Mouse (Mus musculus): ENCODE data around the gene Cdk15. TPM values are rescaled to one million over a fixed set of nuclear protein-coding genes. Genes with fewer than 3 reads are reported as not detected.
A peak's percentile ranks its signal among the peaks of the same experiment; 100 is the strongest.

Gene Cdk15
- polyA plus RNA-seq, 1 experiment from 2014 or later = 0.57 TPM

DNA sequence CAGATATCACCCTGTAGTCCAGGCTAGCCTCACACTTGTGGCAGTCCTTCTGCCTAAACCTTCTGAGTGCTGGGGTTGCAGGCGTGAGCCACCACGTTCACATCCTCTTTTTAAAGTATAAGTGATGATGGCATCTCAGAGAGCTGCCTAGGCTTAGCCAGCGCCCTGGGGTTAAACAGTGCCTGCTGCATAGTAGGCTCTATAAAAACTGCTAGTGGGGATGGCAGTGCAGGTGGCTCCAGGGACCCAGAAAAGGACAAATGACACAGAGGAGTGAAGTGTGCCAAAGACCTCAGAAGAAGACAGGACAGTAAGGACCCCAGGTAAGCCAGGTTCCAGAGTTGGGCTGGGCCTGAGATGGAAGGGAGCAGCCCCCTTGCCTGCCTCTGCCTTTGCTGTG, 104.1 kb downstream of the Cdk15 start:
- Histone ChIP-seq H3K9me3 (replicated peaks) (no peaks in the 10 kb centered on the region), H3K4me3 (no peak overlapping the region), H3K9ac (no peak overlapping the region), H3K27ac (no peak overlapping the region), H3K36me3 (no peaks in the 10 kb centered on the region), H3K27me3 (peaks cover 72% of the 10 kb centered on the region), H3K4me1 (replicated peaks) (0 out of 2 replicates have a peak, but pooled peaks cover 4% of the 10 kb centered on the region), H3K4me2 (no peak overlapping the region)
- no peak for ATAC-seq (replicated peaks; ENCODE audit: insufficient number of reproducible peaks, insufficient read depth, low FRiP score, low read depth)
- WGBS = 64% methylated on average over 3 of the region's 3 CpGs

GRCm38 (mm10) chr1:59361460-59361859, 104.8 kb downstream of the Cdk15 start:
- WGBS = 46% methylated on average over 4 of the region's 4 CpGs
- H3K4me2 ChIP-seq = no peak overlapping the region

GRCm38 (mm10) chr1:59361966-59362365, 105.3 kb downstream of the Cdk15 start:
- Histone ChIP-seq H3K9me3 (replicated peaks) (no peaks in the 10 kb centered on the region), H3K4me3 (no peak overlapping the region), H3K36me3 (no peaks in the 10 kb centered on the region), H3K4me2 (no peak overlapping the region), H3K4me1 (replicated peaks) (0 out of 2 replicates have a peak, but pooled peaks cover 4% of the 10 kb centered on the region), H3K27ac (no peak overlapping the region), H3K27me3 (peaks cover 82% of the 10 kb centered on the region), H3K9ac (no peak overlapping the region)
- WGBS = 72% methylated on average over 4 of the region's 4 CpGs
- ATAC-seq (replicated peaks; ENCODE audit: insufficient number of reproducible peaks, insufficient read depth, low FRiP score, low read depth) = no peak

More at GRCm38 (mm10) chr1:59361460-59361859, 104.8 kb downstream of the Cdk15 start:
- Histone ChIP-seq H3K4me1 (replicated peaks) (0 out of 2 replicates have a peak, but pooled peaks cover 4% of the 10 kb centered on the region), H3K36me3 (no peaks in the 10 kb centered on the region), H3K9me3 (replicated peaks) (no peaks in the 10 kb centered on the region), H3K9ac (no peak overlapping the region), H3K27me3 (peaks cover 78% of the 10 kb centered on the region), H3K4me3 (no peak overlapping the region), H3K27ac (no peak overlapping the region)
- no peak for ATAC-seq (replicated peaks; ENCODE audit: insufficient number of reproducible peaks, insufficient read depth, low FRiP score, low read depth)

DNA sequence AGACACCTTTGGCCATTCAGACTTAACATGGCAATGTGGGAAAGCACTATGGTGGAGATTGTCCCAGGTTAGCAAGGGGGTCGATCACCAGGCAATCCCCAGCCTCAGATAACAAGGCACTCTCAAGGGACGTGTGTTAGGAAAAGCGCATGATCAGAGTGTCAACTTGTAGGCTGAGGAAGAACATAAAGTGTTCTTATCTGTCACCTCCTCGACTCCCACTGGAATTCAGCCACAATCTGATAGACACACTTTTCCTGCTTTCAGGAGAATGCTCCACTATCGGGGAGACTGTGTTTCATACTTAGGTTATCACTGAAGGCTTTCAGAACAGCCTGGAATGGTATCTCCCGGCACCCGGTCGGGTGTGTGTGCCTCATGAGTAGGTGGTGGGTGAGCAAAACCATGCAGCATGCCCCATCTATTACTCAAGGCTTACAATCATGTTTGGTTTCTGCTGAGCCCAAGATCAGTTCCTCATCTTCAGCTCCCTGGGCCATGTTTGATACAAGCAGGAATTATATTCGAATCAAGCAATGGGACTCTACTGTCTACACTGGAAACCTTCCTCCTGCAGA, 107.8 kb downstream of the Cdk15 start:
- Histone ChIP-seq H3K27ac (no peak overlapping the region), H3K27me3 (peaks cover 79% of the 10 kb centered on the region), H3K4me2 (no peak overlapping the region), H3K4me3 (no peak overlapping the region), H3K4me1 (replicated peaks) (peaks cover 11% of the 10 kb centered on the region), H3K9ac (no peak overlapping the region), H3K36me3 (no peaks in the 10 kb centered on the region), H3K9me3 (replicated peaks) (no peaks in the 10 kb centered on the region)
- WGBS = 17% methylated on average over 9 of the region's 9 CpGs
- 0 out of 2 replicates have a peak, but pooled peaks have one; percentile 31 for ATAC-seq (replicated peaks; ENCODE audit: insufficient number of reproducible peaks, insufficient read depth, low FRiP score, low read depth)

DNA sequence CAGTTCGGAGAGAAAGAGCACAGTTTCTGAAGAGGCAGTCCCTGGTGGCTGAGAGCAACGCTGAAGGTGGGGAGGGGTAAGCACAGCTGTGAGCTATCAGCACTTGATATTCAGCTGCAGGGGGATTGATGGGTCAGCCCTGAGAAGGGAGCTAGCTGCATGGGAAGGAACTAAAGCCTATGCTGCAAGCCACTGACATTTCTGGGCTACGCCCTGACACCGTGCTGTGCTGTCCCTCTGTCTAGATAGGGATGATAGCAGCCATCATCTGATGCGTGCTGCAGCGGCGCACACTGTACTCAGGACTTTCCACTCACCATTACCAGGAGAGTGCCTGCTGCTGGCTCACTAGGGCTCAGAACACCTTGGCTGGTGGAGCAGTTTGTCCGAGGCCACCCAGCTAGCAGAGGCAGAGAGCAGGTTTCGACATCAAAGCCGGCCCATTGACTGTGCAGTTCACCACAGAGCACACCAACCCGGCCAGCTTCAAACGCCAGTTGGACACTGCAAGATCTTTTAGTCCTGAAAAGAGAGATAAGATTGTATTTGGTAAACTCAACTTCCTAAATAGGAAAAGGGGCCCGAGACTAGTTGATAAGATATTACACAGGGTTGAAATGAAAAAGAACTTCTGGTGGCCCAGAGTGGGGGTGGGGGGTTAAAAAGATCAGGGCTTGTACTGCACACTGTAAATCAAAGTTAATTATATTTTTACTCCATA, 111.4 kb downstream of the Cdk15 start:
- H3K4me1 ChIP-seq (replicated peaks) = peaks cover 11% of the 10 kb centered on the region
- no peak overlapping the region for H3K4me3 ChIP-seq
- peaks cover 64% of the 10 kb centered on the region for H3K27me3 ChIP-seq
- 0 out of 2 replicates have a peak, but pooled peaks have one; percentile 10 for ATAC-seq (replicated peaks; ENCODE audit: insufficient number of reproducible peaks, insufficient read depth, low FRiP score, low read depth)
- WGBS = 2% methylated on average over 13 of the region's 13 CpGs
- H3K9me3 ChIP-seq (replicated peaks) = no peaks in the 10 kb centered on the region
- no peaks in the 10 kb centered on the region for H3K36me3 ChIP-seq
- peak overlapping the region; percentile 5 for H3K4me2 ChIP-seq
- no peak overlapping the region for H3K27ac ChIP-seq
- H3K9ac ChIP-seq = no peak overlapping the region

GRCm38 (mm10) chr1:59368649-59369319, 112.1 kb downstream of the Cdk15 start:
- 63% methylated on average over 10 of the region's 10 CpGs for WGBS
- H3K27ac ChIP-seq = no peak overlapping the region
- no peak overlapping the region for H3K4me3 ChIP-seq
- H3K27me3 ChIP-seq = peaks cover 57% of the 10 kb centered on the region
- H3K36me3 ChIP-seq = no peaks in the 10 kb centered on the region
- no peak overlapping the region for H3K4me2 ChIP-seq
- H3K9ac ChIP-seq = no peak overlapping the region
- ATAC-seq (replicated peaks; ENCODE audit: insufficient number of reproducible peaks, insufficient read depth, low FRiP score, low read depth) = no peak
- H3K9me3 ChIP-seq (replicated peaks) = no peaks in the 10 kb centered on the region
- H3K4me1 ChIP-seq (replicated peaks) = peaks cover 11% of the 10 kb centered on the region

- H3K4me3 ChIP-seq = no peak overlapping the region
- no peak for ATAC-seq (replicated peaks; ENCODE audit: insufficient number of reproducible peaks, insufficient read depth, low FRiP score, low read depth)
- H3K27ac ChIP-seq = no peak overlapping the region
- H3K9me3 ChIP-seq (replicated peaks) = no peaks in the 10 kb centered on the region
- no peaks in the 10 kb centered on the region for H3K36me3 ChIP-seq
- no peak overlapping the region for H3K4me2 ChIP-seq
- H3K4me1 ChIP-seq (replicated peaks) = peaks cover 11% of the 10 kb centered on the region
- H3K27me3 ChIP-seq = peaks cover 57% of the 10 kb centered on the region
- no peak overlapping the region for H3K9ac ChIP-seq
- WGBS = 80% methylated on average over 7 of the region's 7 CpGs
Measured at GRCm38 (mm10) chr1:59369320-59369685, 112.6 kb downstream of the Cdk15 start.

- no peak overlapping the region for H3K27ac ChIP-seq
- H3K9me3 ChIP-seq (replicated peaks) = no peaks in the 10 kb centered on the region
- no peak for ATAC-seq (replicated peaks; ENCODE audit: insufficient number of reproducible peaks, insufficient read depth, low FRiP score, low read depth)
- no peak overlapping the region for H3K4me2 ChIP-seq
- H3K36me3 ChIP-seq = no peaks in the 10 kb centered on the region
- H3K4me3 ChIP-seq = no peak overlapping the region
- H3K4me1 ChIP-seq (replicated peaks) = peaks cover 7% of the 10 kb centered on the region
- H3K27me3 ChIP-seq = peaks cover 55% of the 10 kb centered on the region
- no peak overlapping the region for H3K9ac ChIP-seq
Measured at GRCm38 (mm10) chr1:59370355-59370950, 113.7 kb downstream of the Cdk15 start.

DNA sequence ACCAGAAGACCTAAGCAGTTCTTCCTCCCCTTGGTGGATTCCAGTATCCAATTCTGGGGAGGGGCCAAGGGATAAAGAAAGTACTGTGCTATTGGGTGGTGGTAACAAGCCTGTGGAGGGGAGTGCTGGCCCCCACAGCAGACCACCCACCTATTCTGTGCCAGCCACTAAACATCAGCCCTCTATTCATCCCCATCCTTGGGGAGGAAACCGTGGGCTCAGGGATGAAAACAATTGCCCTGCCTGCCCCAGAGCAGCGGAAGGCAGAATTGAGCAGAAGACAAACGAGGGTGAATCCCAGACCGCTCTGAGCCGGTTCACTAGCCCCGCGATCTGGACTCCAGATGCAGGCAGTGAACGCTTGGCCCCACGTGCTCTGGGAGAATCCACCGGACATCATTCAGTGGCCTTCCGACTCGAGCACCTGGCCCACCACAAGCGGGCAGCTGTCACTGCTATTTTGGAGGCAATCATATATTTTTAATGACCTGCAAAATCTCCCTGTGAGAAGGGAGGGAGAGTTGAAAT, 119.4 kb downstream of the Cdk15 start:
- no peaks in the 10 kb centered on the region for H3K9me3 ChIP-seq (replicated peaks)
- no peak for ATAC-seq (replicated peaks; ENCODE audit: insufficient number of reproducible peaks, insufficient read depth, low FRiP score, low read depth)
- no peak overlapping the region for H3K4me2 ChIP-seq
- no peak overlapping the region for H3K4me3 ChIP-seq
- H3K27ac ChIP-seq = no peak overlapping the region
- peaks cover 6% of the 10 kb centered on the region; the same call in 1 of the 2 replicates for H3K4me1 ChIP-seq (replicated peaks)
- 27% methylated on average over 13 of the region's 13 CpGs for WGBS
- H3K27me3 ChIP-seq = peaks cover 34% of the 10 kb centered on the region
- H3K36me3 ChIP-seq = no peaks in the 10 kb centered on the region
- H3K9ac ChIP-seq = no peak overlapping the region

- WGBS = 30% methylated on average over 3 of the region's 3 CpGs
- no peak overlapping the region for H3K4me2 ChIP-seq
- peaks cover 30% of the 10 kb centered on the region for H3K27me3 ChIP-seq
- no peak overlapping the region for H3K27ac ChIP-seq
- H3K36me3 ChIP-seq = no peaks in the 10 kb centered on the region
- no peak overlapping the region for H3K4me3 ChIP-seq
- peaks cover 9% of the 10 kb centered on the region; the same call in 1 of the 2 replicates for H3K4me1 ChIP-seq (replicated peaks)
- H3K9me3 ChIP-seq (replicated peaks) = no peaks in the 10 kb centered on the region
- ATAC-seq (replicated peaks; ENCODE audit: insufficient number of reproducible peaks, insufficient read depth, low FRiP score, low read depth) = no peak
- H3K9ac ChIP-seq = no peak overlapping the region
Measured at GRCm38 (mm10) chr1:59376557-59376956, 119.9 kb downstream of the Cdk15 start.

GRCm38 (mm10) chr1:59377312-59377711, 120.6 kb downstream of the Cdk15 start:
- H3K27me3 ChIP-seq = peaks cover 33% of the 10 kb centered on the region
- H3K27ac ChIP-seq = no peak overlapping the region
- ATAC-seq (replicated peaks; ENCODE audit: insufficient number of reproducible peaks, insufficient read depth, low FRiP score, low read depth) = no peak
- no peak overlapping the region for H3K9ac ChIP-seq
- no peaks in the 10 kb centered on the region for H3K9me3 ChIP-seq (replicated peaks)
- peaks cover 9% of the 10 kb centered on the region; the same call in 1 of the 2 replicates for H3K4me1 ChIP-seq (replicated peaks)
- 63% methylated on average over 9 of the region's 9 CpGs for WGBS
- no peak overlapping the region for H3K4me3 ChIP-seq
- no peaks in the 10 kb centered on the region for H3K36me3 ChIP-seq
- no peak overlapping the region for H3K4me2 ChIP-seq

Data from heart, embryonic 15.5 days (tissue).